Mouse (Mus musculus) liver, embryonic 13.5 days (tissue): ENCODE data around the gene Fbxl2. TPM values are rescaled to one million over a fixed set of nuclear protein-coding genes. Genes with fewer than 3 reads are reported as not detected.

Experiments
- ATAC-seq: fragments of 200-750 bp; cut with Nextera tagmentation; 2 replicates; pipeline ENCODE4 v1.8.0; 2017; ENCODE audit warnings: low read depth, mild to moderate bottlenecking, moderate number of reproducible peaks, moderate library complexity
- DNase-seq: peaks from one replicate; pipeline ENCODE4 v3.0.0; 2022
- H3K27ac ChIP-seq: fragments of 300-500 bp; sonication (generic); 2 replicates; pipeline ENCODE4 v1.5.1; 2015; ENCODE audit warnings: moderate library complexity, mild to moderate bottlenecking, inconsistent platforms
- H3K27me3 ChIP-seq: fragments of 300-500 bp; sonication (generic); 2 replicates; pipeline ENCODE4 v1.6.1; 2015; ENCODE audit warnings: mild to moderate bottlenecking, inconsistent platforms
- H3K36me3 ChIP-seq: fragments of 300-500 bp; sonication (generic); 2 replicates; pipeline ENCODE4 v1.6.1; 2015; ENCODE audit warnings: mild to moderate bottlenecking, inconsistent platforms
- H3K4me1 ChIP-seq: fragments of 300-500 bp; sonication (generic); replicated peaks from 2 replicates; pipeline ENCODE4 v1.6.1; 2015; ENCODE audit warnings: inconsistent platforms
- H3K4me2 ChIP-seq: fragments of 300-500 bp; sonication (generic); 2 replicates; pipeline ENCODE4 v1.6.1; 2015; ENCODE audit warnings: inconsistent platforms, mild to moderate bottlenecking, moderate library complexity
- H3K4me3 ChIP-seq: fragments of 300-500 bp; sonication (generic); replicated peaks from 2 replicates; pipeline ENCODE4 v1.5.1; 2015; ENCODE audit warnings: mild to moderate bottlenecking, inconsistent platforms
- H3K9ac ChIP-seq: fragments of 300-500 bp; sonication (generic); 2 replicates; pipeline ENCODE4 v1.6.1; 2015; ENCODE audit warnings: mild to moderate bottlenecking, inconsistent platforms
- H3K9me3 ChIP-seq: fragments of 300-500 bp; sonication (generic); replicated peaks from 2 replicates; pipeline ENCODE4 v1.6.1; 2016; ENCODE audit warnings: inconsistent platforms
- WGBS: fragments of 180-500 bp; shearing (Covaris S2); methylation state at CpG from one replicate; pipeline ENCODE4 v1.1.7; 2015; ENCODE audit not compliant: insufficient replicate concordance; 5-methylcytosine and 5-hydroxymethylcytosine counted together
- polyA plus RNA-seq: library from polyadenylated mRNA; unstranded; fragments of >200 nt; fragmentation: Nextera tagmentation; extraction: Ambion mirVana; gene quantifications from 2 replicates; pipeline ENCODE4 v1.2.1, GENCODE M21; 2015

Gene Fbxl2
- polyA plus RNA-seq, 1 experiment from 2014 or later, result 0.80 TPM

GRCm38 (mm10) chr9:113970041-113970440 lies 76.0 kb downstream of the Fbxl2 start:
- DNase-seq (peak; percentile 65), ATAC-seq (peak; percentile 32)
- peak overlapping the region; percentile 85 for H3K9ac ChIP-seq
- peak overlapping the region; percentile 98 for H3K27ac ChIP-seq
- peak overlapping the region; percentile 68 for H3K4me3 ChIP-seq
- no peaks in the 10 kb centered on the region for H3K9me3 ChIP-seq
- H3K36me3 ChIP-seq, result peaks cover 89% of the 10 kb centered on the region
- peaks cover 61% of the 10 kb centered on the region for H3K4me1 ChIP-seq
- peak overlapping the region; percentile 77 for H3K4me2 ChIP-seq
- 53% methylated on average over 14 of the region's 14 CpGs for WGBS
- no peaks in the 10 kb centered on the region for H3K27me3 ChIP-seq

- H3K4me1 ChIP-seq, result peaks cover 64% of the 10 kb centered on the region
- ATAC-seq (peak; percentile 57), DNase-seq (no peak)
- peak overlapping the region; percentile 77 for H3K4me2 ChIP-seq
- H3K27ac ChIP-seq, result peak overlapping the region; percentile 98
- WGBS, result 56% methylated on average over 8 of the region's 8 CpGs
- peaks cover 89% of the 10 kb centered on the region for H3K36me3 ChIP-seq
- H3K27me3 ChIP-seq, result no peaks in the 10 kb centered on the region
- H3K9me3 ChIP-seq, result no peaks in the 10 kb centered on the region
- peak overlapping the region; percentile 68 for H3K4me3 ChIP-seq
- peak overlapping the region; percentile 85 for H3K9ac ChIP-seq
These were observed 76.6 kb downstream of the Fbxl2 start for GRCm38 (mm10) chr9:113969399-113969798.

DNA sequence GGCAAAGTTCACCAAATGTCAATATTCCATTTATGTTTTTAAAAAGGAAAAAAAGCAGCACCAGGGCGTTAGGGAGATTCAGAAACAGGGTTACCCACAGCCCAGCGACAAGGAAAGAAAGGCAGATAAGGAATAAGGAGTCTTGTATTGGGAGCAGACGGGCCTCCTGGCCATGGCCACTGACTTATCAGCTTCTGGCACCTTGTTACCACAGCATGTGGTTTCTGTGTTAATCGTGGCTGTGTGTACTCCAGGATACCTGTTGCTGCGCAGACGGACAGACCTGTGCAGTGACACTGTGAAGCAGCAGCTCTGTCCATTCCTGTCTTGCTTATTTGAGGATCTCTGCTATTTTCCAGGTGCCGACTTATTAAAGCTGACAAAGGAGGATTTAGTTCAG lies 77.0 kb downstream of the Fbxl2 start:
- DNase-seq, result peak; percentile 93
- Histone ChIP-seq H3K9ac (peak overlapping the region; percentile 85), H3K36me3 (peaks cover 89% of the 10 kb centered on the region), H3K27me3 (no peaks in the 10 kb centered on the region), H3K27ac (peak overlapping the region; percentile 98), H3K4me1 (peaks cover 65% of the 10 kb centered on the region), H3K9me3 (no peaks in the 10 kb centered on the region), H3K4me2 (peak overlapping the region; percentile 77), H3K4me3 (peak overlapping the region; percentile 68)
- 24% methylated on average over 7 of the region's 7 CpGs for WGBS
- peak; percentile 99 for ATAC-seq

DNA sequence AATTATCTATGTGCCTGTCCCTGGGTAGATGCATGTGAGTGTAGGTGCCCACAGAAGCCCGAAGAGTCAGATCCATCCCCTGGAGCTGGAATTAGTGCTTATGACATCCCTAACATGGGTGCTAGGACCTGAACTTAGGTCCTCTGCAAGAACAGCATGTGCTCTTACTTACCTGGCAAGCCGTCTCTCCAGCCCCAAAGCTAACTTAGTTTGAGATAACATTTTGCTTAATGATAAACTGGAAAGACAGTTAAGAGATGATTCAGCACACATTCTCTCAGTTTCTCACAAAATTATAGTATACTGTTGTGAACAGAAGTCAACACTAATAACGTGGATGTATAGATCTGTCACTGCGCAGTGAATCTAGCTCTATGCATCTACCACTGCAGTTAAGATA lies 79.2 kb downstream of the Fbxl2 start:
- peak overlapping the region; percentile 53; the same call in 1 of the 2 replicates for H3K9ac ChIP-seq
- H3K4me1 ChIP-seq, result peaks cover 69% of the 10 kb centered on the region
- no peaks in the 10 kb centered on the region for H3K27me3 ChIP-seq
- DNase-seq, result no peak
- peaks cover 90% of the 10 kb centered on the region for H3K36me3 ChIP-seq
- H3K9me3 ChIP-seq, result no peaks in the 10 kb centered on the region
- no peak overlapping the region for H3K4me3 ChIP-seq
- 54% methylated on average over 4 of the region's 4 CpGs for WGBS
- no peak overlapping the region for H3K4me2 ChIP-seq
- peak overlapping the region; percentile 98 for H3K27ac ChIP-seq
- ATAC-seq, result no peak

GRCm38 (mm10) chr9:113964415-113964814 lies 81.6 kb downstream of the Fbxl2 start:
- 88% methylated on average over 8 of the region's 8 CpGs for WGBS
- H3K9me3 ChIP-seq, result no peaks in the 10 kb centered on the region
- no peak overlapping the region for H3K4me2 ChIP-seq
- peaks cover 90% of the 10 kb centered on the region for H3K36me3 ChIP-seq
- no peaks in the 10 kb centered on the region for H3K27me3 ChIP-seq
- DNase-seq, result no peak
- H3K4me1 ChIP-seq, result peaks cover 45% of the 10 kb centered on the region
- ATAC-seq, result no peak
- no peak overlapping the region for H3K9ac ChIP-seq
- no peak overlapping the region for H3K4me3 ChIP-seq
- peak overlapping the region; percentile 7; the same call in 1 of the 2 replicates for H3K27ac ChIP-seq

DNA sequence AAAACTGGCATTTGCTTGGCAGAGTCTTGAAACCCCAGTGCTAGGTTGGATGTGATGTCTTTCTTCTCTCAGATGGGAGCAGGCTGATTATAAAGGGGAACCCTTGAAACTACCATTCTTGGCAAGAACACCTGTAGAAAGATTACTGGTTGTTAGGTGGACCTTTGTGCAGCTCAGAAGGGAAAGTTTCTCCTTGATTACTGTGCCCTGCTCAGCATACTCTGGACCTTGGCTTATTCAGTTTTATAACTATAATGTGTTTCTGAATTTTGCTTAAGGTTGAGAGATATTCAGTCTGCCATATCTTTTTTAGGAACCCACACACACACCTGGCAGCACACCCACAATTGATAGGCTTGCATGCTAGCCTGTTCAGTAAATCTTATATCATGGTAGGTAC lies 82.3 kb downstream of the Fbxl2 start:
- H3K27me3 ChIP-seq, result no peaks in the 10 kb centered on the region
- H3K4me1 ChIP-seq, result peaks cover 41% of the 10 kb centered on the region
- H3K4me2 ChIP-seq, result no peak overlapping the region
- H3K4me3 ChIP-seq, result no peak overlapping the region
- DNase-seq, result no peak
- H3K9me3 ChIP-seq, result no peaks in the 10 kb centered on the region
- no peak for ATAC-seq
- 0 out of 2 replicates have a peak overlapping the region, but pooled peaks have one; percentile 4 for H3K27ac ChIP-seq
- no peak overlapping the region for H3K9ac ChIP-seq
- peaks cover 93% of the 10 kb centered on the region for H3K36me3 ChIP-seq

DNA sequence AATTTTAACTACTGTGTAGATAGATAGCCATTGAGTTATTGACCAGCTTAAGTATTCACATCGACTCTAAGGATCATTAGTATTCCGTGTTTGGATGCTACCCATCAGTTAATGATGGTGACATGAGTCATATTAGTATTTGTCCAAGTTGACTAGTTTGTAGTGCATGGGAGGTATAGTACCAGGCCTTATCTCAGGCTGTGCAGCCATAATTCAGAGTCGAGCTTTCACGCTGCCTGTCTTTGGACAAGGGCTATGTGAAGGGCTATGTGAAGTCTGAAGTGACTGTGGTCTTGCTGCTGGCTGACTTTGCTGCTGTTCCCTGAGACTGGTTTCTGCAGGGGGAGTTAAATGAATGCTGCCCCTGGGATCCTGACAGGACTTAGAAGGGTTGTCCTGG lies 88.2 kb downstream of the Fbxl2 start:
- Histone ChIP-seq H3K4me3 (no peak overlapping the region), H3K9ac (no peak overlapping the region), H3K27me3 (no peaks in the 10 kb centered on the region), H3K9me3 (no peaks in the 10 kb centered on the region), H3K4me1 (peaks cover 5% of the 10 kb centered on the region), H3K27ac (no peak overlapping the region), H3K4me2 (no peak overlapping the region), H3K36me3 (peaks cover 90% of the 10 kb centered on the region)
- no peak for DNase-seq
- 76% methylated on average over 4 of the region's 4 CpGs for WGBS
- peak; percentile 50 for ATAC-seq

DNA sequence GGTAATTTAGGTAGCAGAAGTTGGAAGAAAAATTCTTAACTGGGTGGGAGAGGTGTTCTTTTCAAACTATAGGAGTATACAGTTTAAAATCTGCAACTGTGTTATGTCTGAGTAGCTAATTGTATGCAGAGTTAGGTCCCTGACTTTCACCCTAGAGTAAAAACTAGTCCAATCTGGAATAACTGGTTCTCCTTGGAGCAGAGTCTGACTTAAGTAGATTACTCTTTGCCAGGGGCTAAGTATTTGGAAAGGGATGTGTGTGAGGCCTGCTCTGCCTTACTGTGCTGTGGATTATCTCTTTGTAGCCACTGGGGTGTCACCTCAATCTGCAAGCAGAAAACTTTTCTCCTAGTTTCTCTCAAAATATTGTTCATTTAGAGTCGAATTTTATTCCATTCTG lies 98.8 kb downstream of the Fbxl2 start:
- Histone ChIP-seq H3K4me1 (peaks cover 32% of the 10 kb centered on the region), H3K27me3 (no peaks in the 10 kb centered on the region), H3K4me3 (no peak overlapping the region), H3K9ac (no peak overlapping the region), H3K27ac (0 out of 2 replicates have a peak overlapping the region, but pooled peaks have one; percentile 29), H3K4me2 (no peak overlapping the region), H3K36me3 (peaks cover 59% of the 10 kb centered on the region), H3K9me3 (no peaks in the 10 kb centered on the region)
- ATAC-seq, result no peak
- 72% methylated on average over 1 of the region's 1 CpGs for WGBS
- DNase-seq, result no peak

GRCm38 (mm10) chr9:113943372-113943771 lies 102.6 kb downstream of the Fbxl2 start:
- Histone ChIP-seq H3K9me3 (no peaks in the 10 kb centered on the region), H3K27me3 (no peaks in the 10 kb centered on the region), H3K27ac (peak overlapping the region; percentile 40; the same call in 1 of the 2 replicates), H3K4me3 (no peak overlapping the region), H3K36me3 (peaks cover 42% of the 10 kb centered on the region), H3K4me2 (no peak overlapping the region), H3K9ac (peak overlapping the region; percentile 24; the same call in 1 of the 2 replicates), H3K4me1 (peaks cover 66% of the 10 kb centered on the region)
- no peak for DNase-seq
- 89% methylated on average over 1 of the region's 1 CpGs for WGBS
- no peak for ATAC-seq

- peak overlapping the region; percentile 34 for H3K4me3 ChIP-seq
These were observed 104.7 kb downstream of the Fbxl2 start for GRCm38 (mm10) chr9:113941103-113941805.

DNA sequence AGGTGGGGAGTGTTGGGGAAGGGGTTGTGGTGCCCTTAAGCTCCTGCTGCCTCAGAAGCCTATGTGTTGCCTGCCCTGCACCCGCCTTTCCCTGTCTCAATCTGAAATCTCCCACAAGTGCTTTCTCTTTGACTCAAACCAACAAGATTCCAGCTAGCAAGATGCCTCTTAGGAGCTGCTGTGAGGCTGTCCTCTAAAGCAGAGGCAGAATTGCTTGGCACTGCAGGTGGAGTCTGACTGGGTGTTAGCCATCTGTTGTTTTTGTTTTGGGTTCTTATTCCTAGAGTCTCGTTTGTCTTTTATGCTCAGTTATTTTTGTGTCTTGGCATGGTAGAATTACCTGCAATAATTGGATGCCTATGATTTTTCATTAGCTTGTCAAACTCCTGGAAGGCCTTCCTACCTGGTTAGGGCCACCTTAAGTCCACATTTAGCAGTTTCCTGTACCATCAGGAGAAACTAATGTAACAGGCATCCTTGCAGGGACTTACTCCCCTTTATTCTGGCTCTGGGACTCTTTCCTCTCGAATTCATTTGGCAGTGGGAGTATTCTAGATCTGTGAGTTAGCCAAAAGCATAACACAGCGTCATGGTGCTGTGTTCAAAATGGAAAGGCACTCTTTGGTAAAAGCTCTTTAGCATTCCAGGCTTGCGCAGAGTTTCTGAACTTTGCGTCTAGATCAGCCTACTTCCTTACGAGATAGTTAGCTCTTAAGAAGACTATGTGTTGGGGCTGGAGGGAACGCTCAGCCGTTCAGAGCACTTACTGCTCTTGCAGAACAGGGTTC lies 106.7 kb downstream of the Fbxl2 start:
- 85% methylated on average over 9 of the region's 9 CpGs for WGBS
- Histone ChIP-seq H3K27ac (peak overlapping the region; percentile 91), H3K4me2 (peak overlapping the region; percentile 3; the same call in 1 of the 2 replicates), H3K9me3 (no peaks in the 10 kb centered on the region), H3K27me3 (no peaks in the 10 kb centered on the region), H3K9ac (peak overlapping the region; percentile 40; the same call in 1 of the 2 replicates), H3K4me3 (no peak overlapping the region), H3K4me1 (peaks cover 97% of the 10 kb centered on the region), H3K36me3 (0 out of 2 replicates have a peak, but pooled peaks cover 5% of the 10 kb centered on the region)
- DNase-seq, result no peak
- ATAC-seq, result no peak

More at GRCm38 (mm10) chr9:113941103-113941805, 104.7 kb downstream of the Fbxl2 start:
- Histone ChIP-seq H3K4me1 (peaks cover 78% of the 10 kb centered on the region), H3K27me3 (no peaks in the 10 kb centered on the region), H3K9ac (peak overlapping the region; percentile 66), H3K27ac (peak overlapping the region; percentile 91), H3K36me3 (peaks cover 21% of the 10 kb centered on the region), H3K9me3 (no peaks in the 10 kb centered on the region), H3K4me2 (peak overlapping the region; percentile 68)
- ATAC-seq (peak; percentile 96), DNase-seq (peak; percentile 32)
- whole genome bisulfite sequencing, result 32% methylated on average over 3 of the region's 3 CpGs
